Mouse (Mus musculus) small intestine, adult 2 months (tissue): Measurements from ENCODE around the gene Kif12. TPM values are rescaled to one million over a fixed set of nuclear protein-coding genes. Genes with fewer than 3 reads are reported as not detected.

ENCODE experiments used
- H3K27ac ChIP-seq: fragments of 200-500 bp; 2 replicates; pipeline ENCODE4 v1.5.1; 2012; ENCODE audit warnings: low read depth, low read length, control low read depth, inconsistent platforms; ENCODE audit not compliant: insufficient read depth
- H3K27me3 ChIP-seq: fragments of 200-500 bp; 2 replicates; pipeline ENCODE4 v1.6.1; 2012; ENCODE audit warnings: mild to moderate bottlenecking, moderate library complexity, low read length, inconsistent platforms; ENCODE audit not compliant: control insufficient read depth, insufficient read depth
- H3K36me3 ChIP-seq: fragments of 200-500 bp; 2 replicates; pipeline ENCODE4 v1.6.1; 2012; ENCODE audit warnings: mild to moderate bottlenecking, low read length, control low read depth, inconsistent platforms; ENCODE audit not compliant: control insufficient read depth, insufficient read depth
- H3K4me1 ChIP-seq: fragments of 200-500 bp; 2 replicates; pipeline ENCODE4 v1.6.1; 2012; ENCODE audit warnings: low read length, inconsistent platforms, mixed read lengths; ENCODE audit not compliant: control insufficient read depth, insufficient read depth, insufficient read length
- H3K4me3 ChIP-seq: fragments of 200-500 bp; 2 replicates; pipeline ENCODE4 v1.5.1; 2012; ENCODE audit warnings: low read depth, mild to moderate bottlenecking, control low read depth, inconsistent platforms, low read length, moderate library complexity
- CTCF ChIP-seq: fragments of 200-500 bp; IDR thresholded peaks from 2 replicates; pipeline ENCODE4 v1.5.1; 2012; ENCODE audit warnings: low read depth, mild to moderate bottlenecking, control low read depth, inconsistent platforms, low read length, moderate library complexity, mixed read lengths; ENCODE audit not compliant: insufficient replicate concordance, insufficient read length; ENCODE audit errors: extremely low read depth
- POLR2A ChIP-seq: fragments of 200-500 bp; IDR thresholded peaks from 2 replicates; pipeline ENCODE4 v1.6.1; 2012; ENCODE audit warnings: low read depth, mild to moderate bottlenecking, control low read depth, inconsistent platforms, low read length, moderate library complexity
- WGBS: fragments of 180-500 bp; shearing (Covaris S2); methylation state at CpG from one replicate; pipeline ENCODE4 v1.1.7; 2018; 5-methylcytosine and 5-hydroxymethylcytosine counted together
- polyA plus RNA-seq: library from polyadenylated mRNA; depleted of rRNA; stranded (reverse); fragments of >200 nt; gene quantifications from 2 replicates; pipeline ENCODE4 v1.2.3, GENCODE M21; 2012; rRNA removed

Kif12 gene
- polyA plus RNA-seq: 3.7 and 3.8 TPM in 2 replicates

GRCm38 (mm10) chr4:63171969-63172685 is at the start of gene Kif12:
TSS of gene Kif12 (minus strand) at chr4:63172131.
- Histone ChIP-seq H3K4me3 (peak within 1 kb of the TSS; percentile 29), H3K27ac (no peak within 1 kb of the TSS)
- TF ChIP-seq POLR2A (no peak), CTCF (no peak)

GRCm38 (mm10) chr4:63221096-63221958 is 49.4 kb upstream of the Kif12 start:
- H3K4me1 ChIP-seq: peaks cover 3% of the 10 kb centered on the region; the same call in 1 of the 2 replicates
- H3K4me3 ChIP-seq: no peak overlapping the region
- no peaks in the 10 kb centered on the region for H3K36me3 ChIP-seq
- H3K27ac ChIP-seq: no peak overlapping the region; the same call in 1 of the 2 replicates
- H3K27me3 ChIP-seq: peaks cover 2% of the 10 kb centered on the region; the same call in 1 of the 2 replicates
- no peak for TF ChIP-seq CTCF
- no peak for TF ChIP-seq POLR2A
- 74% methylated on average over 15 of the region's 15 CpGs for WGBS

More at GRCm38 (mm10) chr4:63171969-63172685, at the start of gene Kif12:
- Histone ChIP-seq H3K27me3 (0 out of 2 replicates have a peak, but pooled peaks cover 3% of the 10 kb centered on the region), H3K36me3 (no peaks in the 10 kb centered on the region), H3K4me1 (no peaks in the 10 kb centered on the region; the same call in 1 of the 2 replicates)
- WGBS: 17% methylated on average over 4 of the region's 4 CpGs

- Histone ChIP-seq H3K4me1 (no peaks in the 10 kb centered on the region; the same call in 1 of the 2 replicates), H3K4me3 (no peak overlapping the region), H3K36me3 (no peaks in the 10 kb centered on the region), H3K27me3 (peaks cover 16% of the 10 kb centered on the region; the same call in 1 of the 2 replicates), H3K27ac (no peak overlapping the region)
- TF ChIP-seq POLR2A (no peak), CTCF (no peak)
- 84% methylated on average over 6 of the region's 6 CpGs for WGBS
Observed at GRCm38 (mm10) chr4:63219635-63220034, 47.7 kb upstream of the Kif12 start.

- H3K36me3 ChIP-seq: no peaks in the 10 kb centered on the region
- TF ChIP-seq CTCF: no peak
- 82% methylated on average over 3 of the region's 3 CpGs for WGBS
- no peak overlapping the region for H3K4me3 ChIP-seq
- H3K27ac ChIP-seq: no peak overlapping the region
- no peaks in the 10 kb centered on the region for H3K4me1 ChIP-seq
- peaks cover 22% of the 10 kb centered on the region for H3K27me3 ChIP-seq
Observed at GRCm38 (mm10) chr4:63219059-63219458, 47.1 kb upstream of the Kif12 start.

- TF ChIP-seq POLR2A: no peak
- TF ChIP-seq CTCF: no peak
- Histone ChIP-seq H3K27ac (peak overlapping the region; percentile 12; the same call in 1 of the 2 replicates), H3K4me3 (no peak overlapping the region), H3K4me1 (no peaks in the 10 kb centered on the region), H3K36me3 (no peaks in the 10 kb centered on the region), H3K27me3 (peaks cover 28% of the 10 kb centered on the region)
- WGBS: 46% methylated on average over 6 of the region's 6 CpGs
Observed at GRCm38 (mm10) chr4:63217513-63217912, 45.6 kb upstream of the Kif12 start.

GRCm38 (mm10) chr4:63216566-63216965 is 44.6 kb upstream of the Kif12 start:
- H3K27ac ChIP-seq: peak overlapping the region; percentile 34
- peak overlapping the region; percentile 67 for H3K4me3 ChIP-seq
- TF ChIP-seq CTCF: no peak
- TF ChIP-seq POLR2A: no peak
- no peaks in the 10 kb centered on the region for H3K4me1 ChIP-seq
- WGBS: 52% methylated on average over 9 of the region's 9 CpGs
- peaks cover 28% of the 10 kb centered on the region for H3K27me3 ChIP-seq
- no peaks in the 10 kb centered on the region for H3K36me3 ChIP-seq
